Mouse (Mus musculus) forebrain, postnatal 0 days (tissue): Measurements from ENCODE around the gene Serpinc1. TPM values are rescaled to one million over a fixed set of nuclear protein-coding genes. Genes with fewer than 3 reads are reported as not detected.

Source experiments
- ATAC-seq: fragments of 200-750 bp; cut with Nextera tagmentation; 2 replicates; pipeline ENCODE4 v1.8.0; 2017; ENCODE audit warnings: mild to moderate bottlenecking, moderate library complexity
- DNase-seq: peaks from one replicate; pipeline ENCODE4 v3.0.0-alpha.2; 2015
- H3K27ac ChIP-seq: fragments of 300-500 bp; sonication (generic); 2 replicates; pipeline ENCODE4 v1.5.1; 2014; ENCODE audit warnings: low read depth, mild to moderate bottlenecking, antibody characterized with exemption, low read length, moderate library complexity, mixed read lengths
- H3K27me3 ChIP-seq: fragments of 300-500 bp; sonication (generic); 2 replicates; pipeline ENCODE4 v1.6.1; 2014; ENCODE audit warnings: mild to moderate bottlenecking, low read length, mixed read lengths; ENCODE audit not compliant: insufficient read depth
- H3K36me3 ChIP-seq: fragments of 300-500 bp; sonication (generic); 2 replicates; pipeline ENCODE4 v1.6.1; 2014; ENCODE audit warnings: mild to moderate bottlenecking, moderate library complexity; ENCODE audit not compliant: insufficient read depth
- H3K4me1 ChIP-seq: fragments of 300-500 bp; sonication (generic); 2 replicates; pipeline ENCODE4 v1.6.1; 2014; ENCODE audit warnings: antibody characterized with exemption; ENCODE audit not compliant: insufficient read depth
- H3K4me2 ChIP-seq: fragments of 300-500 bp; sonication (generic); 2 replicates; pipeline ENCODE4 v1.6.1; 2014; ENCODE audit warnings: low read depth, mild to moderate bottlenecking, moderate library complexity
- H3K4me3 ChIP-seq: fragments of 300-500 bp; sonication (generic); 2 replicates; pipeline ENCODE4 v1.5.1; 2014; ENCODE audit warnings: low read depth, low read length, mixed read lengths
- H3K9ac ChIP-seq: fragments of 300-500 bp; sonication (generic); 2 replicates; pipeline ENCODE4 v1.6.1; 2014; ENCODE audit warnings: mild to moderate bottlenecking
- H3K9me3 ChIP-seq: fragments of 300-500 bp; sonication (generic); 2 replicates; pipeline ENCODE4 v1.6.1; 2016; ENCODE audit warnings: low read length
- CTCF ChIP-seq: sonication (generic); IDR thresholded peaks from 2 replicates; pipeline ENCODE4 v1.5.1; 2016; ENCODE audit warnings: antibody characterized with exemption, control low read depth, low read depth
- WGBS: fragments of 180-500 bp; shearing (Covaris S2); extraction: QIAGEN DNeasy Blood & Tissue Kit; methylation state at CpG from one replicate; pipeline ENCODE4 v1.1.7; 2014; 5-methylcytosine and 5-hydroxymethylcytosine counted together
- polyA plus RNA-seq: library from polyadenylated mRNA; unstranded; fragments of >200 nt; fragmentation: Nextera tagmentation; extraction: Ambion mirVana; gene quantifications from 2 replicates; pipeline ENCODE4 v1.2.1, GENCODE M21; 2015
- total RNA-seq: library from RNA; depleted of rRNA; stranded (reverse); fragments of >200 nt; gene quantifications from 2 replicates; pipeline ENCODE4 v1.2.3, GENCODE M21; 2014

The Serpinc1 gene
- total and polyA plus RNA-seq, 2 experiments from 2014 or later, result 0.10 to 2.3 TPM

GRCm38 (mm10) chr1:160989395-160989794 lies 11.0 kb downstream of the Serpinc1 start:
- 87% methylated on average over 15 of the region's 15 CpGs for WGBS
- TF ChIP-seq CTCF, result no peak

DNA sequence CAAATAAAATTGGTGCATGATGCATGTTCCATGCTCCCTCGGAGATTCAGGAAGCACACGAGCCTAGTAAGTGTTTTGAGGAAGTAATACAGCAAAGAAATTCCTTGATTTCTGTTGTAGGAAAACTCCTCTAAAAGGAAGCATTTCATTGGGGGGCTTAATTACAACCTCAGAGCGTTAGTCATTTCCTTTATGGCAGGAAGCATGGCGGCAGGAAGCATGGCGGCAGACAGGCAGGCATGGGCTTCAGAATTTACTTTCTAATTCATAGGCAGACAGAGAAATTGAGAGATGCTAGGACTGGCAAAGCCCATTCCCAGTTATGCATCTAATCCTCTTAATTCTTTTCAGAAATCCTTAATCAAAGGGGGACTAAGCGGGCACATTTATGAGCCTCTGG lies 15.5 kb downstream of the Serpinc1 start:
- H3K4me3 ChIP-seq, result no peak overlapping the region
- no peak overlapping the region for H3K9ac ChIP-seq
- ATAC-seq (no peak), DNase-seq (no peak)
- TF ChIP-seq CTCF, result no peak
- H3K4me2 ChIP-seq, result no peak overlapping the region
- H3K27me3 ChIP-seq, result no peaks in the 10 kb centered on the region
- no peaks in the 10 kb centered on the region for H3K9me3 ChIP-seq
- H3K4me1 ChIP-seq, result no peaks in the 10 kb centered on the region
- H3K27ac ChIP-seq, result no peak overlapping the region
- 81% methylated on average over 6 of the region's 6 CpGs for WGBS
- H3K36me3 ChIP-seq, result no peaks in the 10 kb centered on the region

More at GRCm38 (mm10) chr1:160989395-160989794, 11.0 kb downstream of the Serpinc1 start:
- no peaks in the 10 kb centered on the region for H3K27me3 ChIP-seq
- no peak overlapping the region for H3K27ac ChIP-seq
- no peak overlapping the region for H3K4me3 ChIP-seq
- DNase-seq, result no peak
- no peaks in the 10 kb centered on the region for H3K36me3 ChIP-seq
- no peak overlapping the region for H3K4me2 ChIP-seq
- H3K9ac ChIP-seq, result no peak overlapping the region
- H3K4me1 ChIP-seq, result no peaks in the 10 kb centered on the region
- no peak for ATAC-seq
- H3K9me3 ChIP-seq, result no peaks in the 10 kb centered on the region

DNA sequence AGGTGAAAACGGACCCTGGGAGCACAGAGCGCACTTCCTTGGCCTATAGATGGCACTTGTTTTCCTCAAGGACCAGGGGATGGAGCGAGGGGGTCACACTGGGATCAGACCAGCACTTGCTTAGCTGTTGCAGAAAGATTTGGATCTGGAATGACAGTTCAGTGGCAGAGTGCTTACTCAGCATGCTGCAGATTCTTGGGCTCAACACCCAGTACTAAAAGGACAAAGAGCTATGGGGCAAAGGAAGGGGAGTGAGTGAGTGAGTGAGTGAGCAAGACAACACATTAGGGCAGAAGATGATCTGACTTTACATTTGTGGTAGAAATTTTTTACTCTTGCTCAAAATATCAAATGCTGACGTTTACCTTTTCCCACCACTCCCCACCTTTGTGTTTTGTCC lies 26.6 kb downstream of the Serpinc1 start:
- H3K27me3 ChIP-seq, result no peaks in the 10 kb centered on the region
- H3K36me3 ChIP-seq, result peaks cover 18% of the 10 kb centered on the region
- no peak overlapping the region for H3K4me2 ChIP-seq
- no peaks in the 10 kb centered on the region for H3K9me3 ChIP-seq
- H3K4me1 ChIP-seq, result no peaks in the 10 kb centered on the region
- H3K4me3 ChIP-seq, result no peak overlapping the region
- TF ChIP-seq CTCF, result no peak
- ATAC-seq (no peak), DNase-seq (no peak)
- no peak overlapping the region for H3K27ac ChIP-seq
- H3K9ac ChIP-seq, result no peak overlapping the region
- 69% methylated on average over 4 of the region's 4 CpGs for WGBS

GRCm38 (mm10) chr1:161005526-161005925 lies 27.1 kb downstream of the Serpinc1 start:
- WGBS, result 82% methylated on average over 3 of the region's 3 CpGs
- Histone ChIP-seq H3K9ac (no peak overlapping the region), H3K36me3 (peaks cover 19% of the 10 kb centered on the region), H3K4me2 (no peak overlapping the region), H3K9me3 (no peaks in the 10 kb centered on the region), H3K27me3 (no peaks in the 10 kb centered on the region), H3K27ac (no peak overlapping the region), H3K4me3 (no peak overlapping the region), H3K4me1 (no peaks in the 10 kb centered on the region)
- no peak for TF ChIP-seq CTCF
- DNase-seq (no peak), ATAC-seq (no peak)

DNA sequence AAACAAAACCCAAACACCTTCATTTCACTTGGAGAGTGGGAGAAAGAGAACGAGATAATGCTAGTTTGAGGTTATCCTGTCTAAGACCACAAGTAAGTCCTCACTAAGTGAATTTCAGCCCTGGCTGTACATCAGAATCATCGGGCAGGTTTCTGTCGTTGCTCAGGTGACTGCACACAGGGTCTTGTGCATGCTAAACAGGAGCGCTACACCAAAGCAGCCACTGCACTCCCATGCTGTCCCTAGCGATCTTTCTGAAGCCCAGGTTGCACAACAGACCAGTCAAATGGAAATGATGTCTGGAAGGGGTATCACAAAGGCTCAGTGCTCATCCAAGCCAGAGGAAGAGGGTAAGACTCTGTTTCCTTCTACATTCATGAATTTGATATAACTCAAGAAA lies 28.1 kb downstream of the Serpinc1 start:
- Histone ChIP-seq H3K4me2 (no peak overlapping the region), H3K27ac (no peak overlapping the region), H3K4me3 (no peak overlapping the region), H3K4me1 (no peaks in the 10 kb centered on the region), H3K36me3 (peaks cover 22% of the 10 kb centered on the region), H3K27me3 (no peaks in the 10 kb centered on the region), H3K9me3 (no peaks in the 10 kb centered on the region), H3K9ac (no peak overlapping the region)
- DNase-seq (no peak), ATAC-seq (no peak)
- TF ChIP-seq CTCF, result no peak
- 83% methylated on average over 5 of the region's 5 CpGs for WGBS

DNA sequence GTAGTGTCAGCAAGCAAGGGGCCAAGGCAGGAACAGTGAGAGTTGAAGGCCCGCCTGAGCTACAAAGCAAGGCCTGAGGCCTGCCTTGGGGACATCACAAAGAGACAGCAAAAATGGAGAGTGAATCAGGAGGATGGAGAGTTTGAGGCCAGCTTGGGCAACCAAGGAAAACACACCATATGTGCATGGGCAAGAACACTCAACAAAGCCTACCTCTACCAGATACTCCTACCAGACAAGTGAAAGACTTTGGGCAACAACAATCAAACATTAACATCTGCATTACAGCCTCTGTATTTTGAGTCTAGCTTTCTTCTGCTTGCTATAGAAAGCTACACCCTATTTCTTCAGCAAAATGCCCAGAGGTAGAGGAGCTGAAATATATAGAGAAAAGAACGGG lies 29.7 kb downstream of the Serpinc1 start:
- TF ChIP-seq CTCF, result no peak
- 90% methylated on average over 2 of the region's 2 CpGs for WGBS

GRCm38 (mm10) chr1:161010436-161010835 lies 32.1 kb downstream of the Serpinc1 start:
- H3K27me3 ChIP-seq, result no peaks in the 10 kb centered on the region
- no peaks in the 10 kb centered on the region for H3K4me1 ChIP-seq
- H3K9me3 ChIP-seq, result no peaks in the 10 kb centered on the region
- no peak overlapping the region for H3K9ac ChIP-seq
- TF ChIP-seq CTCF, result no peak
- H3K4me3 ChIP-seq, result no peak overlapping the region
- H3K4me2 ChIP-seq, result no peak overlapping the region
- ATAC-seq (no peak), DNase-seq (no peak)
- peaks cover 12% of the 10 kb centered on the region for H3K36me3 ChIP-seq
- 82% methylated on average over 4 of the region's 4 CpGs for WGBS
- H3K27ac ChIP-seq, result no peak overlapping the region

More for the DNA sequence above, 29.7 kb downstream of the Serpinc1 start:
- ATAC-seq (no peak), DNase-seq (no peak)
- Histone ChIP-seq H3K9me3 (no peaks in the 10 kb centered on the region), H3K9ac (no peak overlapping the region), H3K4me1 (no peaks in the 10 kb centered on the region), H3K4me3 (no peak overlapping the region), H3K36me3 (peaks cover 20% of the 10 kb centered on the region), H3K27me3 (no peaks in the 10 kb centered on the region), H3K27ac (no peak overlapping the region), H3K4me2 (no peak overlapping the region)

- peaks cover 29% of the 10 kb centered on the region for H3K36me3 ChIP-seq
- WGBS, result 81% methylated on average over 2 of the region's 2 CpGs
- DNase-seq, result no peak
- no peaks in the 10 kb centered on the region for H3K27me3 ChIP-seq
- H3K9me3 ChIP-seq, result no peaks in the 10 kb centered on the region
- H3K4me2 ChIP-seq, result no peak overlapping the region
- no peak overlapping the region for H3K9ac ChIP-seq
- H3K4me1 ChIP-seq, result no peaks in the 10 kb centered on the region
- ATAC-seq, result no peak
- no peak overlapping the region for H3K27ac ChIP-seq
- H3K4me3 ChIP-seq, result no peak overlapping the region
- no peak for TF ChIP-seq CTCF
Measured at GRCm38 (mm10) chr1:161016378-161016777, 38.0 kb downstream of the Serpinc1 start.
